Mouse (Mus musculus) right cerebral cortex, postnatal 36 days (tissue): ENCODE measurements at regions not wholly inside any gene's neighbourhood (a gene's known extent, or its start where the extent isn't known, plus 50 kb on each side); places are given as distances from the start of the nearest gene placed in this dataset.
A peak's percentile ranks its signal among the peaks of the same experiment; 100 is the strongest.
"Not testable (repeated sequence)": the region's sequence is repeated elsewhere in the genome, so short reads cannot be mapped to it uniquely, and the experiment has no call there.

Experiments used
- DNase-seq, 2 experiments: peaks; one replicate each; pipeline ENCODE4 v3.0.0; 2022; ENCODE audit warnings: low spot score in 2 of 2, mixed read lengths in 1 of 2

GRCm38 (mm10) chr3:11094804-11095203, 759.3 kb upstream of the Gm38303 start:
- DNase-seq = no peak

- no peak for DNase-seq
Observed at GRCm38 (mm10) chr3:11094138-11094537, 758.7 kb upstream of the Gm38303 start.

GRCm38 (mm10) chr3:11083291-11083690, 747.8 kb upstream of the Gm38303 start:
- DNase-seq = no peak

- DNase-seq = no peak
Observed at GRCm38 (mm10) chr3:11074012-11074411, 738.5 kb upstream of the Gm38303 start.

- no peak for DNase-seq
Observed at GRCm38 (mm10) chr3:11034995-11035769, 699.7 kb upstream of the Gm38303 start.

- peak; percentile 12 to 15 for DNase-seq
Observed at GRCm38 (mm10) chr3:11029991-11030390, 694.5 kb upstream of the Gm38303 start.

- no peak for DNase-seq
Observed at GRCm38 (mm10) chr3:11024422-11024821, 688.9 kb upstream of the Gm38303 start.

- DNase-seq = no peak
Observed at GRCm38 (mm10) chr3:11020048-11020447, 684.6 kb upstream of the Gm38303 start.

- DNase-seq = not testable (repeated sequence)
Observed at GRCm38 (mm10) chr3:11014911-11015310, 679.4 kb upstream of the Gm38303 start.

- DNase-seq = no peak
Observed at GRCm38 (mm10) chr3:11007363-11007762, 671.9 kb upstream of the Gm38303 start.

- DNase-seq = no peak
Observed at GRCm38 (mm10) chr3:11006531-11007269, 671.2 kb upstream of the Gm38303 start.

GRCm38 (mm10) chr3:10978968-10979367, 643.5 kb upstream of the Gm38303 start:
- DNase-seq = no peak

GRCm38 (mm10) chr3:10974429-10974828, 638.9 kb upstream of the Gm38303 start:
- DNase-seq = no peak

GRCm38 (mm10) chr3:10952583-10952982, 617.1 kb upstream of the Gm38303 start:
- no peak for DNase-seq

- DNase-seq = no peak
Observed at GRCm38 (mm10) chr3:10917056-10917455, 581.6 kb upstream of the Gm38303 start.

- DNase-seq = no peak
Observed at GRCm38 (mm10) chr3:10891981-10892380, 556.5 kb upstream of the Gm38303 start.
